Mouse (Mus musculus) liver, embryonic 14.5 days (tissue): ENCODE results near the gene Tmem219.

Experiments
- CTCF ChIP-seq: IDR thresholded peaks from 2 replicates; pipeline ENCODE4 v1.5.1; 2016; ENCODE audit warnings: antibody characterized with exemption, low read depth, control low read depth
- EP300 ChIP-seq: IDR thresholded peaks from 2 replicates; pipeline ENCODE4 v1.6.1; 2016; ENCODE audit warnings: antibody characterized with exemption, low read depth

DNA sequence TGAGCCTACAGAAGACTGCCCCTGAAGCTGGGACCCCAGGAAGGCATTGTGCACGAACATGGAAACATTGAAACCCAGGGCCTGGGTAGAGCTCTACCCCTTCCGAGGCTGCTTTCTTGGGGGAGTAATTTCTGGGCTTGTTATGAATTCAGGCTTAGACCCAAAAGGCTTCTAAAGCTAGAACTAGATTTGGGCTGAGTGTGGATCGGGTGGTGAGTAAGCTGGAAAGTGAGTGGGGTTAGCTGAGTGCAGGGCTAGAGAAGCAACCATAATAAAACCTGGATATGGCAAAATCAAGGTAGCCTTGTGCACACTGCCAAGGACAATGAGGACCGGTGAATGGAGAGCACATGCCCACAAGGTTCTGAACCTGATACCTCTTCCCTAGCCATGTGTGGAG lies 39.2 kb upstream of the Tmem219 start:
- TF ChIP-seq EP300 (no peak), CTCF (no peak)
